Mouse (Mus musculus) lung, adult 18-20 months (tissue): ENCODE data around the gene Artn.

Source experiments
- DNase-seq, 2 experiments: peaks; one replicate each; pipeline ENCODE4 v3.0.0; 2022; ENCODE audit warnings: mixed read lengths in 2 of 2

Gene Artn

GRCm38 (mm10) chr4:117918261-117918660 lies 11.3 kb downstream of the Artn start:
- DNase-seq: no peak

- no peak for DNase-seq
These were observed 11.7 kb downstream of the Artn start for GRCm38 (mm10) chr4:117917847-117918246.

- no peak for DNase-seq
These were observed 12.2 kb downstream of the Artn start for GRCm38 (mm10) chr4:117917402-117917801.

GRCm38 (mm10) chr4:117916386-117916785 lies 13.2 kb downstream of the Artn start:
- DNase-seq: no peak

GRCm38 (mm10) chr4:117915489-117916105 lies 14.0 kb downstream of the Artn start:
- no peak for DNase-seq

GRCm38 (mm10) chr4:117914591-117915442 lies 14.7 kb downstream of the Artn start, which contains the start of gene Ipo13:
Gene Ipo13 (minus strand): TSS chr4:117914999.
- peak; percentile 92 to 94 for DNase-seq

DNA sequence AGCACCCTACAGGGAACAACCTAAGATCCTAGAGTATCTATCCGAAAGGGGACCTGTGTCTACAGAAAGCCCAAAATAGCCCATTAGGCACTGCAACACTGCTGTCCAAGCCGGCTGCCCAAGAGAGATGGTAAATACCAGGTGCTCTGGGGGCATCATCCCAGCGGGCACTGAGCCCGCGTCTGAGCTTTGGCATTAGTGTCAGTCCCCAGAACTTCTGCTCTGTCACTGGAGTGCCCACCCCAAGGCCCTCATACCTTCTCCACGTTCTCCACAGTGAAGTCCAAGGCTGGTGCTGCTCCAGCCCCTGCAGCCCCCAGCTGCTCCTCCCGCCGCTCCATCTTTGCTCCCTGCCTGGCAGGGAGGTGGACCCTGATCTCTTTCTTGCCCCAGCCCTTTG lies 15.5 kb downstream of the Artn start:
- DNase-seq: no peak

GRCm38 (mm10) chr4:117913421-117913820 lies 16.1 kb downstream of the Artn start:
- peak; percentile 75 to 78 for DNase-seq

DNA sequence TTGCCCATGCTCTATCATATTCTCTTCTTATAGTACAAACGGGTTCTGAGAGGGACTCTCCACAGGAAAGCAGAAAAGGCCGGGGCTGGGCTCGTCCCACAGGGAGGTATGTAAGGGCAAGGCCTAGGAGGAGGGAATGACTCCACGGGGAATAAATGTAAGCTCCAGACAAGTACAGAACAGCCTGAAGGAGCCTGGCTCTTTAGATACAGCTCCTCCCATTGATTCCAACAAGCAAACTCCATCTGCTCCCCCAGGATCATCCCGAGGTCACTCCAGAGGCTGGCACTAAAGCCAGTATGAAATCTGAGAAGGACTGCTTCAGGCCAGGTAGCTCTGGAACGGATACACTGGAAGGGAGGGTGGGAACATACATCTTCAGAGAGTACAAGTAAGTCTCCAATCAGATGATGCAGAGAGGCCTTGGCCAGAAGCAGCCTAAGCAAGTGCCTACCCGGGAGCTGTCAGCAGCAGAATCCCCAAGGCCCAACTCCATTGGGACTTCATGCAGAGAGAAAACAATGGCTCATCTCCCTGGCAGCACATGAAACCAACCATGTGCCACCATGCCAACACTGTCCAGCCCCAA lies 16.8 kb downstream of the Artn start:
- no peak for DNase-seq

GRCm38 (mm10) chr4:117912131-117912561 lies 17.4 kb downstream of the Artn start:
- no peak for DNase-seq

- DNase-seq: no peak
These were observed 20.6 kb downstream of the Artn start for GRCm38 (mm10) chr4:117908834-117909453.

DNA sequence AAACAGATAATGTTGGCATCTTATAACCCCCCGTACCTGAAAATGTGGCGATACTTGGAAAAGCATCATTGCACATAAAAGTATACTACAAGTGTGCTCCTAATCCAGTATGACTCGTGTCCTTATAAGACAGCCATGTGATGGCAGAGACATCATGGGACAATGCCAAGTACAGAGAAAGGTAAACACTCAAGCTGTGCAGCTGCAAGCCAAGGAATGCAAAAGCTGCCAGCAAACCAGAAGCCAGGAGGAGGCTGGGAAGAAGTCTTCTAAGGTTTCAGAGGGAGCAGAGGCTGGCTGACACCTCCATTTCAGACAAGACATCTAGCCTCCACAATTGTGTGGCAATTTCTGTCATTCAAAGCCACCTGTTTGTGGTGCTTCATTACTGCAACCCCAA lies 23.4 kb downstream of the Artn start:
- peak; percentile 78 to 87 for DNase-seq

DNA sequence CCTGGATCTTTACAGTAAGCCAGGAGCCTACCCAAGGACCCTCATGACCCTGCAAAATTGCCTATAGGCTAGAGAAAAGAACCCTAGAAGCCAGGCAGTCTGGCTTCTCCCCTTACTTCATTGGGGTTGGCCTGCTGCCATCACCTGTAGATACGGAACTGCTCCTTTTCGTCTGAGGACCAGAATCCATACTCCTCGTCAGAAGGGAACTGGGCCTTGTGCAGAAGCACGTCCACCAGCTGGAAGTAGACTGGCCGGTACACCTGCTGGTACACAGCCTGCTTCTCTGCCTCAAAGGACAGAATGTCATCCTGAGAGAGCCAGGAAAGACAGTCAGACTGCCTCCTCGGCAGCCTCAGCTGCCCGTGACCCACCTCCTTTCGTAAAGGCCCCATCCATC lies 24.8 kb downstream of the Artn start:
- no peak for DNase-seq

GRCm38 (mm10) chr4:117904094-117904493 lies 25.5 kb downstream of the Artn start:
- DNase-seq: no peak

DNA sequence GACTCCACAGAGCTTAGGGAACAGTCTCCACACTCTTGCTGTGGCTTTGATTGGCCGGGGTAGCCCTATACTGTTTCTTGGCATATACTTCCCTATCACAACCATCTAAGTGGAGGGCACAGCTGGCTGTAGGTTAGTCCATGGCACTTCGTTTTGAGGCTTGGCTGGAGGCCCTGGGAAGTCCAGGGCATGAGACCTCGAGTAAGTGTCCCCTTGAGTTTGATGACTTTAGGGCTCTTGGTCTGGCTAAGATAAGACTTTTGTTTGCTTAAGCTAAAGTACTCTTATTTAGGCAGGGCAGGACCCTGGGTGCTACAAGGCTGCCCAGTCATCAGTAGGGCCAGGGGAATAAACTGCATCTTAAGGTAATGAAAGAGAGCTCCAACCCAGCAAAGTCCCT lies 31.5 kb downstream of the Artn start:
- peak; percentile 62 to 67 for DNase-seq

GRCm38 (mm10) chr4:117896031-117896430 lies 33.5 kb downstream of the Artn start:
- no peak for DNase-seq

GRCm38 (mm10) chr4:117895339-117895738 lies 34.2 kb downstream of the Artn start:
- no peak for DNase-seq

- DNase-seq: no peak
These were observed 35.0 kb downstream of the Artn start for GRCm38 (mm10) chr4:117894601-117895000.

DNA sequence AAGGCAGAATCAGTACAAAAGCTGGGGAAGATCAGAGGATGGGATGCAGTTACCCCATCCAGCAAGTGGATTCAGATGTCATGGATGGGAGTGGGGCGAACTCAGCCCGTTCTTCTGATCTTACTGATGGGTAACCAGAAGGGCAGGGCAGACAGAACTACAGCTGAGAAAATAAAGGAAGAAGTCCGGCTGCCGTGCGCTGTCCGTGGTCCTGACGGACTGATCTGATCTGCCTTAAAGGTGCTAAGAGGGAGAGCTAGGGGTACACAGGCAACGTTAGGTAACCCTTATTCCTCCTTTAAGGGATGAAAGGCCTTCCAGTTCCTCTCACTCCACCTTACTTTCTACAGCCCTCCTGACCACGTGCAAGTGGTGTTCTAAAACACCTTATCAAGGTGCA lies 36.2 kb downstream of the Artn start:
- DNase-seq: peak; percentile 28 to 41

DNA sequence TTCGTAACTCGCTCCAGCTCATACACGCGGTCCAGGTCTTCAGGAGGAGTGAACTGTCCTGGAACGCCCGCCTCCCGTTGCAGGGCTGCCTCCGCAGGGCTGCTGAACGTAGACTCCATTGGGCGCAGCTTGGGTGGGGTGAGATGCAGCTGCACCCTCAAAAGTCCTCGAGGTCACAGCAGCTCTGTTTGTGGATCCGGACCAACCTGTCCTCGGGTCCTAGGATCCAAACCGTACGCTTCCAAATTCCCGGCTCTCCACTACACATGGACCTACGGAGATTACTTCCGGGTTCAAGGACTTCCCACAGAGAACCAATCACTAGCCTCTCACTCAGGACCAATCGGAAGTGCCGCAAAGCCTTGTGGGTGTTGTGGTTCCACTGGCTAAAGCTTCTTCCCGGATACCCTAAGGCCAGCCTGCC lies 37.8 kb downstream of the Artn start, which contains the start of gene Dph2:
Gene Dph2 (minus strand): TSS at position 295 of the 424 bp plus-strand sequence.
- peak; percentile 87 to 90 for DNase-seq

DNA sequence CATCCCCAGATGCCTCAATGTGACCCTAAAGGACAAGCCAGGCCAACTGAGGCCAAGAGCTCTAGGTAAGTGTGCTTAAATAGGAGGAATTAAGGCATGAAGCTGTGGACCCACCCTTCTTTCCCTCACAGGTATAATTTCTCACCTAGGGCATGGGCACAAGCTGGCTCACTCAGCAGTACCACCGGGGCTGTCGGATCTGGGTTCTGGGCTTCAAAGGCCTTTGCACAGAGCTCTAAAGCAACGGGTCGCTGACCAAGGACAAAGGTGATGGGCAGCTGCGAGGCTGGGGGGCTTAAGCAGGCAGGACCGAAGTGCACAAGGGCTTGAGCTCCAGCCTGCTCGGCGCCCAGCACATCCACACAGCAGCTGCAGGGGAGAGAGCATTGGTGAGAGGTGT lies 38.8 kb downstream of the Artn start:
- no peak for DNase-seq

- DNase-seq: no peak
These were observed 39.5 kb downstream of the Artn start for GRCm38 (mm10) chr4:117890031-117890430.

- DNase-seq: no peak
These were observed 40.1 kb downstream of the Artn start for GRCm38 (mm10) chr4:117889471-117889870.
